Mouse (Mus musculus) frontal cortex, adult 2 months (tissue): ENCODE results near the gene Trio. TPM values are rescaled to one million over a fixed set of nuclear protein-coding genes. Genes with fewer than 3 reads are reported as not detected.

Experiments used
- DNase-seq, 2 experiments: peaks; one replicate each; pipeline ENCODE4 v3.0.0; 2022; ENCODE audit warnings: low spot score in 1 of 2; ENCODE audit errors: extremely low spot score in 1 of 2
- polyA plus RNA-seq: library from polyadenylated mRNA; depleted of rRNA; stranded (reverse); fragments of >200 nt; gene quantifications from 2 replicates; pipeline ENCODE4 v1.2.3, GENCODE M21; 2012

The Trio gene
- polyA plus RNA-seq, 1 experiment: 202 TPM

DNA sequence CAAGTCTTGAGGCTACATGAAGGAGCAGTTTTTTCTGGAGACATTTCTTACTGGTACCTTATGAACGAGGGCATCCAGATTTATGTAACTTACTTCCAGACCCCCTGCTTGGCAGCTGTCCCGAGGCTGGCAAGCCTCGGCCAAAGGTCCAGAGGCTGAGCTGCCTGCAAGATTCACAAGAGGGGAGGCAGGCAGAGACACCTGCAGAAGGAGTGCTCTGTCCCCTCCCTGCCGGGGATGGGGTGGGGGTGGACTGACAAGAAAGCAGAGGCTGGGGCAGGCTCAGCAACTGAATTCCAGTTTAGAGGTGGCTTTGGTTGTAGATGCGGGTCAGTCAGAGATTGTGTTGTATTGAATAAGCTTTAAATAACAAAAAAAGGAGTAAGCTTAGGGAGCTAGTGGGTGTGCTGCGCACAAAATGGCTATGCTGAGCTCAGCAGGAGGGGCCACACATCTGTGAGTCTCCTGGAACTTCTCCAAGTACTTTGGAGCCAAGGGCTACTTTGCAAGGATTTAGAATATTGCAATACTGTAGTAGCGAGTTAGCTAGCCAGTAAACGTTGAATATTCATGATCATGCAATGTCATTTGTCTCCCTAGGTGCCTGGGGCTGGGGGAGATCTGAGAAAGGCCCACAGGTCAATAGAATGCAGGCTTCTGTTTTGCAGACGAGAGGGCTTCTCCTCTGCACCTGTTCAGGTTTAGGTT, 15.7 kb upstream of the Trio start:
- no peak for DNase-seq

DNA sequence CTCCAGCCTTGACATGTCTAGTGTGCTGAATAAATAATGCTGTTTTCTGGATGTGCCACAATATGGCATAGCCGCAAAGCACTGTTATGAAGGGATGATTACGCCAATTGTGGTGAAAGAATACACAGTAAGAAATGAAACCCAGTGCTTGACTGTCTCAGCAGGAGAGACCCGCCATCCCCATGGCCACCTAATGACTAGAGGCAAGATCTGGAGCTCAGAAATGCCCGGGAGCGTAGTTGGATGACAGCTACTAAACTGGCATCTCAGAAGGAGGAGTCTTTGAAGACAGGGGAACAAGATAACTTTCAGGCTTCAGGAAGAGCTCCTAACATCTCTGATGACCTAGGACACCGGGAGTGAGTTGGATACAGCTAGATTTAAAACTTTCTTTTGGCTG, 12.0 kb upstream of the Trio start:
- no peak for DNase-seq

DNA sequence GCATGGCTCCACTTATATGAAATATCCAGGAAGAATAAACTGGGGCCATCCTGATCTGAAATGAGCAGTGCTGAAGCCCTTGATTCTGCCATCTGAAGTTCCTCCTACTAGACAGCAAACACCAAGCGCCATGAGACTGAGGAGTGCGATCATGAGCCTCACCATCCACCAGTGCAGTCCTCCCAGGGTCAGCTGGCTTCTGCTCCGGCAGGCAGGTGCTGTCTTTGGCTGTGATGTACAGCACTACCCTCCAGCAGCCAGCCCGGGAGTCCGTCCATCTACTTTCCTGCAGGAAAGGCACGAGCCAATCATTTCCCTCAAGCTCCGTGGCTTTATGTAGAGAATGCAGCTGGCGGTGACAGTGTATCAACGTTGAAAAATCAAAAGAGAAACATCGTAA, 10.0 kb upstream of the Trio start:
- no peak for DNase-seq

DNA sequence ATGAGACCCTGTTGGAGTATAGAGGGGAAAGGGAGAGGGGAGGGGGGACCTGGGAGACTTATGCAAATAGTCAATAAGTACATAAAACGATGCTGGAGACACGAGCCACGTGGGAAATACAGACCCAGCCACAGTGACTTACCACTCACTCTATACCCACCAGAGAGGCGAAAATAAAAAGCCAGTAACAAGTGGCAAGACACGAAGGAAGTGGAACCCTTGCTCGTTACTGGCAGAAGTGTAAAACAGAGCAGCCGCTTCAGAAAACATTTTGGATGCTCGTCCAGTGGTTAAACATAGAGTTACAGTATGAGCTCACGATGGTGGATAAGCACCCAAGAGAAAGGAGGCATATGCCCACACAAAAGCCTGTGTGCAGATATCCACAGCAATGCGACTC, 9.0 kb upstream of the Trio start:
- no peak for DNase-seq

DNA sequence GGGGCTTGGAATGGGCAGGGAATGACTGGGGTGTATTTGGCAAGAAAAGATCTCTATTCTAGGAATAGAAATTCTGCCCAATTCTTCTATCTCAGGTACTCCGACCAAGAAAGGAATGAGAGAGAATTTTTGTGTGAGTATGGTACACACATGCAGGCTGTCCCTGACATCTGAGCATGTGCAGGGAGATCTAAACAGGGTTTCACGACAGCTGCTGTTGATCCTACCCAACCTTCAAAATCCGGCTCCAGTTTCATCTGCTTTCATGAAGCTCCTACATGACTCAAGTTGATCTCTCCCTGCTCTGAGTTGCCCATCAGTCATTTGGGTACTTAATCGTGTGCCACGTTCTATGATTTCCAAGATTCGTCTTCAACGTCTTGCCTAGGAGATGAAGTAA, 3.7 kb upstream of the Trio start:
- DNase-seq: no peak

DNA sequence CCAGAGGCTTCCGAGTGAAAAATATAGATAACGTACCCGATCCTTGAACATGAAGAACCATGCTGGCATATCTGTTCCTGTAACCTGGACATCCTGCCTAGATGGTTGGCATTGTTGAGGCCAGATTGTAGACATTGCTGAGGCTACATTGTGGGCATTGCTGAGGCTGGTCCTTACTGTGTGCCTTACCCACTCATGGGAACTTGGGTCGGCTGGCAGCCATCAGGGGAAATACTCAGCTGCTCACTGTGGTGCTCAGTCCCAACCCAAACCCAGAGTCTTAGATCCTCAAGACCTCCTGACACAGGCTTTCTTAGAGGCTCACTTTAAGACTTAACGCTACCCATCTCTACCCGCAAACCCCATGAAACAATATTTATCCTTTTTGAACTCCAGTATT, 2.9 kb upstream of the Trio start:
- no peak for DNase-seq

DNA sequence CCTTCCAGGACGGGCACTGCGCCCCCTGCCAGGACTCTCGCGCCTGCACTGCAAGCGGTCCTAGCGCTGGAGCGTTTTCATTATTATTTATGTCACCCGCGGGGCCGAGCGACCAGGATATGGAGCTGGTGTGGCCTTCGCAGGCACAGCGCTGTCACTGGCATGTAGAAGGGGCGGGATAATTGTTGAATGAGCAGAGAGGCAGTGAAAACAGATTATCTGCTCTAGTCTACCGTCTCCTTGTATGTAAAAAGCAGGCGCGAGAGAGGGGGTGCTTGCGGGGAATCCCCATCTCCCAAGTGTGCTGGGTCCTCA, 476 bp upstream of the Trio start:
- DNase-seq: no peak

DNA sequence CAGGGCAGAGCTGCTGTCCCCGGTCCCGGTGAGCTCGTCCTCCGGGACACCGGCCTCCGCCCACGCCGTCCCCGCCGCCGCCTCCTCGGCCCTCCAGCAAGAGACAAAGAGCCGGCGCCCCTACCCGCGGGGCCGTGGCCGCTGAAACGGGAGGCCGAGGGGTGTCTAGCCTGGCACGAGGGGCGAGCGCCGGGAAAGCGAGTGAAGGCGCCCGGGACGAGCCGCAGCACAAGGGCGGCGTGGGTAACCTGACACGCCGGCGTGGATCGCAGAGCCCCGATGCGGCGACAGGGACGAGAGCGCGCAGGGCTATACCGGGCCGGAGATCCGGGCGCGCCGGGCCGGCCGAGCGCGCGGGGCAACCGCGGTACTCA, 696 bp downstream of the Trio start:
- peak in 1 of 2 experiments; percentile 35 for DNase-seq

DNA sequence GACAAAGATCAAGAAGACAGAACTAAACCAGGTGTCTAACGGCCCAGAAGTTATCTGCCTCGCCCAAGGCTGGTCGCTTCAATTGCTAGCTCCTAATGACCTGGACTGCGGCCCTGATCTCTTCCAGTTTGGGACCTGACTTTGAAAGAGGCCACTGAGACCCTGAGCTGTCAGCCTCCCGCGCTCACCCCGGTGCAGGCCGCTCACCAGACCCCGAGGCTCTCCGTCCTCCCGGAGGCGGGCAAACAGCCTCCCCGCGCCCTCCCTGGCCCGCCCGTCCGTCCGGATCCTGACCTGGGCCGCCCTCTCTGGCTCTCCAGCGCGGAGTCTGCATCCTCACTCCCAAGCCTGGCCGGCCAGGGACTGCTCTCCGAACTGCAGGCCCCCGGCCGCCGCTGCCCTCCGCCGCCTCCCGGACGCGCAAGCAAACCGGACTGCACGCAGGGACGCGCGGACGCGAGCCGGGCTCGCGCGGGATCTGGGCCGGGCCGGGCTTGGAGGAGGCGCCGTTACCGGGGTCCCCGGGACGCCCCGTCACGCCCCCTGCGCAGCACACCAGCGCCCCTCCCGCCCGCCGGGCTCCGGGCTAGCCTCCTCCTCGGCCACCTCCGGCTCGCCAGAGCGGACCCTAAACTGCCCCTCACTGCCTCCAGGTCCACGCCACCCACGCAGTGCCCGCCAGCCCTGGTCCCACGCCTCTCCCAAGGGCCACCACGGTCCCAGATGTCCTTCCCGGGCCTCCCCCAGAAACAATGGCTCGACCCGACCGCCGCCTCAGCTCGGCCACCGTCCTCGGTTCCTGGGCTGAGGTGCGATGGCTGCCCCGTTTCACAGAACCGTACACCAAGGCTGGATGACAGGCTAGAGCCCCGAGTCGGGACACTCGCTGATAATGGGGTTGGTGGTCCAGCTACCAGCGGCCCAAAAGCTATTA, 1.4 kb downstream of the Trio start:
- peak in 1 of 2 experiments; percentile 49 for DNase-seq

DNA sequence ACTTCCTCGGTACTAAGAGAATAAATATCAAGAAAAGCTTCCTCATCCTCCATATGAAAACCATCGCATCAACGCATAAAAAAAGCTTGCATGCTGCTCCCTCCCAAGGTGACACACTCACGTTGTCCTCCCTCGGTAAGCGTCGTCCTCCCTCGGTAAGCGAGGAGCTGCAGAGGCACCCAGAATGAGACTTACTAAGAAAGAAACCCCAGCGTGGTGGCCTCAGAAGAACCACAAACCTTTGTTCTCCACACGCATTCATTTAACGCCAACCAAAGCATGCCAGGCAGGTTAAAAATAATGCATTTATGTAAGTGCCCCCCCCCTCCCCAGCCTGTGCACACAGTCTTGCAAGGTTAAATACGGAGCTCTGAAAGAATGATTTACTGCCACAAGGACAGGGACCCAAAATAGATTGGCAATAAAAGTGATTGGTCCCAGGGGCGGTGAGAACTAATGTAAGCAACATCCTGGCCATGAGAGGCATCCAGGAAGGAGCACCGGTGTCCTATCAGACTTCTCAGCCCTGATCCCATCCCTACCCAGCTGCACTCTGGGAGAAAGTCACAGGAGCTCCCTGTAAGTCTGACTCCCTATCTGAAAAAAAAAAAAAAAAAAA, 3.9 kb downstream of the Trio start:
- peak in 1 of 2 experiments; percentile 45 for DNase-seq

DNA sequence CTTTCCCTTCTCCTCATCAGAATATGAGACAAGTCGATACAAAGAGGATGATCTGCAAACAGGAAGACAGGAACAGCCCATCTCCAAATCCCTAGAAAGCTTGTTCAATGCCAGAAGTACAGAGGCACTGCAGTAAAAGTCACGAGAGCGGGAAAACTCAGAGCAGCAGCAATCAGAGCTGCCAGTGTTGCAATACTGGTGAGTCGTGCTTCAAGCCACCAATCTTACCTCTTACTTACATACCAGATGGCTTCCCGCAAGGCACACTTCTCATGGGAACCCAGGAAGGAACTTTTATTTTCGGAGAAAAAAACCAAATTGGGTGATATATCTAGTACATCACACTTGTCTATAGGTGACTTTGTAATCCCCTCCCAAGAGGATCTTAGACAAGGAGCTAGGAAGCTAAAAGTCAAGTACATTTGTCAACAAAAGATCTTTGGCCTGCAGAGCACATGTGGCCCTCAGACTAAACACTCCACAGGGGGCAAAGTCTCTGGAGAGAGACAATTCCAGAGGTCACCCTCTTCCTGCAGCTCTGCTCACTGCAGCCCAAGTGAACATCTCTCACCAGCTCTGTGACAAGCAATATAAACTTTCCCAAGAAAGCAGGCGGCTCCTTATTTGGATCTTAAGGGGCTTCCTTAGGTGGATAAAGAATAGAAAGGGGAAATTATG, 6.1 kb downstream of the Trio start:
- DNase-seq: no peak

DNA sequence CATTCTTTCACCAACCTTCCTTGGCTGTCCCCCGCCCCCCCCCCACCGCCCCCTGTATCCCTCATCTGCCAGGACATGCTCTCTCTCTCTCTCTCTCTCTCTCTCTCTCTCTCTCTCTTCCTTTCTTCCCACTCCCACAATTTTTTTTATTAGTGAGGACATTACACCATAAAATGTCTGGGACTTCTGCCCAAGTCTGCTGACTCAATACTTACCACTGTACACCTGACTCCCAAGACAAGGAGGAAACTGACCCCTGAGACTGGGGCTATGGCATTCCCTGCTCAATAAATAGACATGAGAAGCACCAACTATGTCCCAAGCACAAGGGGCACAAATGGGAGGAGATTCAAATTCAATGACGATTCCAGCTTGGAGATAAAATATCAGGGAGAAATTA, 18.1 kb downstream of the Trio start:
- DNase-seq: no peak

DNA sequence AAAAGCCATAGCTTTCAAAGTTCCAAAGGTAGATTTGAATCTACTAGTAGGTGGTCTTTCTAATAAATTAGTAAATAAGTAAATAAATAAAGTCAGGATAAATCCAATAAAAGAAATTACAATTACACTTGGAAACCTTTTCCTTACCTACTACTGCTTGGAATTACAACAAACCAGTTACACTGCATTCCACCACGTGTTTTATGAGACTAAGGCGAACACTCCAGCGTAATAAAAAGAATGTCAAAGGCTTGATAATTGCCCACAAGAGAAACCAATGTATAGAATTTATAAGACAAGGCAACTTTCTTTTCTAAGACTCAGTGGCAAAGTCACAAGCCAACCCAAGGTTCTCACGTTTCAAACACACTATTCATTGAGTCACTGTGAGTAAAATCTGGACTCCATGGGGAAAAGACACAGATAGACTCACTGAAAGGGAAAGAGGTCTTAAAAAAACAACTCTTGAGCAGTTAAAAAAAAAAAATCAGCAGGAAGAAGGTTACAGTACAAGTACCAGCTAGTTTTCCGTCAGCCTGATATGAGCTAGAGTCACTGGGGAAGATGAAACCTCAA, 21.4 kb downstream of the Trio start:
- no peak for DNase-seq

DNA sequence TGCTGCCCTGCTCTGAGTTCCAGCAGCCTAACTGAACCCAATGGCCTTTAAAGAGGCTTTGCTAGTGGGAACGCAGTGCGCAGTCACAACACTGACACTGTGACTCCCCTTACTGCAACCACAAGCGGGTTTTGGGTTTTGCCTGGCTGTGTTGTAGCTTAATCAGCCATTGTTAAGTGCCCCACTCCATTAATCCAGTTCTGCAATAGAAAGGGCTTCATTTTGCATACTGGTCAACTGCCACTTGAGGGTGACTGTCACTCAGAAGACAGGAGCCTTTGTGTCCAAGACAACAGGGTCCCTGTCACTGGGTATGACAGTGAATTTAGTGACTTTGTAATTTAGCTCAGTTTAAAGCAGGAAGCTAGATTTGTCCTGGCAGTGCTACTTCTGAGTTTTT, 23.1 kb downstream of the Trio start:
- no peak for DNase-seq

DNA sequence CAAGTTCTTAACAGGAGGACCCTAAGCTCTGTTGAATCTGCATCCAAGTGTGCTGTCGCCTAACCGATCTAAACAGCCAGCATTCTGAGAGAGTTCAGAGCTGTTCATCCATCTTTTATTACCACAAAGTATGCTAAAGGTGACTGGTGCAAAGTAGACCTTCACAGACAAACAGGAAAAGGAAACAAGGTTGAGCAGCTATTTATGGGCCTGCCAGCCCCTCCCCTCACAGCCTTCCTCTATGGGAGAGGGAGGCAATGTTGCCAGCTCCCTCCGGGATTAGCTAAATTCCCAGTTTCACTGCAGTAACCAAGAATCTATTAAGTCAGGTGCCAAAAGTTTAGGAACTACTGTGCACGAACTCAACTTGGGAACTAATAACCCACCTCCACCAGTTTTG, 24.3 kb downstream of the Trio start:
- DNase-seq: no peak

DNA sequence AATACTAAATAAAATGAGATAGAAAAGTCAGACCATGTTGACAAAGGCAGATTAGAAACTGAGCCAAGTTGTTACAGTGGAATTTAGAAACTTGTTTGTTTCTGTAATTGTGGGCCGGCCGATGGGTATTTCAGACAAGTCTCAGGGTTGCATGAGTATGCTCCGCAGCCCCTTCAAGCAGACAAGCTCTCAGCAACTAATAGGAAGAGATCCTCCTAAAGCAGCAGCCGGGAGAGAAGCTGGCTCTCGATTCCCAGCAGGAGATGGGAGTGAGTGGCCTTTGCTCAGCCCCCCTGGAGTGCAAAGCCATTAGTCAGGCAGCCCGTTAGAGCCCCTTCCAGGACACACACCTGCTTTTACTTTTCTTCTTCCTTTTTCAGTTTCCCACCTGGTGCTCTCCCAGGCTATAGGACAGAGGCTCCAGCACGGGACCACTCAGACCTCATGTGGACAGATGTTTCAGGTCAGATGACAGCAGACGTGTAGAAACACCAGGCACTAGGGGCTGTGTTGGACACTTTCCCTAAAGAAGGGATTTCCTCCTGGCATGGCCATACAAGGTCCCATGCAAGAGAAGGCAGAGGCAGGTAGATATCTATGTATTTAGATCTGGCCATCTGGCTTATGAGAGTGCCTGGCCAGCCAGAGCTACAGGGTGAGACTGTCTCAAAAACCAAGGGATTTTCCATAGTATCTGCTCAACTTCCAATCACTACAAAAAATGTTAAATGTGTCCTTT, 26.9 kb downstream of the Trio start:
- DNase-seq: no peak

DNA sequence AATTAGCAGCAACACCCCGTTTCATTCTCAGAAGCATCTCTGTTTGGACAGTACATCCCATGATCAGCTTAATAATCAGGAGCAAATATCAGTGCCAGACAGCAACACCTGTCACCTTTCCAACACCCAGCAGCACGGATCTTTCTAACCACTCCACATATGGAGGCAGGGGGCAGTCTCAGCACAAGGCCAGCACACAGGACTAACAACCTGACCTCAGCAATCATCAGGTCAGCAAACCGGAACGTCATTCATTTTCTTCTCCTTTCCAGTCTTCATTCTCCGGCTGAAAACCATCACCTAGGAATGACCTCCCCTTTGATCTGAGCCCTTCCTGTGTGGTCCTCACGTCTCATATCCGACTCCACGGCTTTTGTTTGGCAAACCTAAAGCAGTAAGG, 27.7 kb downstream of the Trio start:
- DNase-seq: no peak

DNA sequence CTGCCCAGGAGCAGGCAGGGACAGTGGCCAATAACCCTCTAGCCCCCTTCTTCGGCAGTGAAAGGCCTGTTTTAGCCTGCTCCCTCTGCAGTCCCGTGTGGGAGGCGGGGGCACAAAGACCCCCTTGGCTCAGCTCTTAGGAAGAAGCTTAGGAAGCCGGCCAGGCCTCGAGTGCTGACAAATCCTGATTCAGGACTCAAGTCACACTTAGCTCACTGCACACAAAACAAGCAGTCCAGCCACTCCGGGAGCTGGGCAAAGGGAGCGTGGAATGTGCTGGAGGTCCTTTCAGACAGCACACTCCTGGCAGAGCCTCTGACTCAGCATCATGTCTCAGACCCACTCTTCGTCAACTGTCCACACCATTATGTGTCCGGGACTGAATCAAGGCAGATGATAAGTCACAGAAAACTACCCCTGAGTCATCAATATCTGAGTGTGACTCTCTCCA, 28.2 kb downstream of the Trio start:
- DNase-seq: peak in 1 of 2 experiments; percentile 47

DNA sequence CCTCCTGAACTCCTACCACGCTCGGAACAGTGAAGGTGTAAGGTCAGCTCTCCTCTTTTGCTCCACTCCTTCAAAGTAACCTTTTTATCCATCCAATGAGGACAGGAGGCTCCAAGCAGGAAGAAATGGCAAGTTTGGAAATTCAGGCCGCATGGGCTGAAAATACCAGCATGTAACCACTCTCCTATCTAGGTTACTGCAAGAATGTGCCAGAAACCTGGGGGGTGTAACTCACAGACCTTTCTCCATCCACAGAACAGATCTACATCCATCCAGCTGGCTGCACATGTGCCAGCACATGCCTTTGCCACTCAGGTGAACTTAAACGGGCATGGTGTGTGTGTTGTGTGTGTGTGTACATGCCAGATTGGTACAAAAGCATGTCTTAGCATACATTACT, 28.9 kb downstream of the Trio start:
- DNase-seq: no peak

DNA sequence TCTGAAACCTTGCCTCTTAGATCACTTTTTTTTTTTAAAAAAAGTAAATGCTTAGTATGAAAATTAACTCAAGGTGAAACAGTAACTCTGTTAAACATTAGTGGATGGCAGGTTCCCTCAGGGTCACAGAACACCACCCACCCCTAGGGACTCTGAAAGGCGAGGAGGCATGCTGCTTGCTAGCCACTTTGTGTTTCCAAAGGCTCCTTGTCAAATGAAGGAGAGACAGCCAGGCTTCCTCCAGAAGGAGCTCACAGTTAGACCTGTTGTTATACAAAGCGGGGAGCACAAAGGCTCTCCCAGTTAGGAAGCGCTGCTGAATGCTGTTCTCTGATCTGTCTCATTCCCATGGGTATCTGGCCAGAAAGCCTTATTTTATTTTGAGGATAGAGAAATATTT, 30.2 kb downstream of the Trio start:
- no peak for DNase-seq
